Mouse (Mus musculus) T-helper 1 cell (primary cell): ENCODE measurements at regions not wholly inside any gene's neighbourhood (a gene's known extent, or its start where the extent isn't known, plus 50 kb on each side); places are given as distances from the start of the nearest gene placed in this dataset.
"Not testable (repeated sequence)": the region's sequence is repeated elsewhere in the genome, so short reads cannot be mapped to it uniquely, and the experiment has no call there.

ENCODE experiments used
- in situ Hi-C: fragments of 300-600 bp; cut with MboI, MseI; formaldehyde crosslinking; loops from one replicate; pipeline ENCODE4 v1.15.1; 2025; ENCODE audit warnings: high pct_unique_total_duplicates

DNA sequence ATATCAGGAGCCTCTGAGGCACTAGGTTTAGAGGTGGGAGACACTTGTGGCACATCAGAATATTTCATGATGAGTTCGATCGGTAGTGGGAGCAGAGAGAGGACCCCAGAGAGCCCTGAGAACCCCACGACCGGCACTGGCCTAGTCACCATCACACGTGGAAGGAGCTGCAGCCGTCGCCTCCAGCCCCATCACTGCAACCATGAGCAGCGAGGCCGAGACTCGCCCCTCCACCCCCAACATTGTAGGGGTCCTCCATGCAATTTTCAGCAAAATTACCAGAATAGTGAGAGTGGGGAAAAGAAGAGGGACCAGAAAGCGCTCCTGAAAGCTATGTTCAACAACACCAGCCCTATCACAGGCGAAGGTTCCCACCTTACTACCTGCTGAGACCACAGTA lies 297.0 kb downstream of the Edem1 start:
- in situ Hi-C loops, result no loop called here

DNA sequence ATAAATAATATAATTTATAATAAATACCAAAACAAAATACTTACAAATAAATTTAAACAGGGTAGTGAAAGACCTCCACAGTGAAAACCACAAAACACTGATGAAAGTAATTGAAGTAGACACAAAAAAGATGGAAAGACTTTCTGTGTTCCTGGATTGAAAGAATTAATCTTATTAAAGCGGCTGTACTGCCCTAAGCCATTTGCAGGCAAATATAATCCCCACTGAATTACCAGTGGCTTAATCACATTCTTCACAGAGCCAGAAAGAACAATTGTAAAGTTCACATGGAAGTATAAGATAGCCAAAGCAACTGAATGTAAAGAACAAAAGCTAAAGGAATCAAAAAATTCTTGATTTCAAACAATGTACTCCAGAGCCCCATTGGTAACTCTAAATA lies 298.8 kb downstream of the Edem1 start:
- in situ Hi-C loops, result no loop called here

DNA sequence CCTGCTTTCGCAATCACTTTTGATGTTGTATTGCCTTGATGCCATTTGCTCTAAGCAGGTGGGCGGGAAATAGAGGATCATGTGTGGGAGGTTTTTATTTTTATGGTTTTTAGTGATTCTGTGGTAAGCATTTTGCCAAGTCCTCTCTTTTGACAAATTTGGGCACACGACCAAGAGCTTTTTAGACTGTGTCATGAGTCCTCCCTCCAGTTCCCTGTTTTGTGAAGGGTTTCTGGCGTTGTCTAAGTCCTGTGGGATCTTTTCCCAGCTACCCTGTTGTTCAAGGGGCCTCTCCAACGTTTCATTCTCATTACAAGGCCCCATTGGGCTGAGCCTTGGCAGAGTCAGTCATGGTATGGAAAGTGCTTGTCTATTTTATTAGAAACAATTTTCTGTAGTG lies 317.7 kb downstream of the Edem1 start:
- in situ Hi-C loops, result no loop called here

- in situ Hi-C loops, result no loop called here
Measured at GRCm38 (mm10) chr6:109149043-109149442, 320.6 kb downstream of the Edem1 start.

DNA sequence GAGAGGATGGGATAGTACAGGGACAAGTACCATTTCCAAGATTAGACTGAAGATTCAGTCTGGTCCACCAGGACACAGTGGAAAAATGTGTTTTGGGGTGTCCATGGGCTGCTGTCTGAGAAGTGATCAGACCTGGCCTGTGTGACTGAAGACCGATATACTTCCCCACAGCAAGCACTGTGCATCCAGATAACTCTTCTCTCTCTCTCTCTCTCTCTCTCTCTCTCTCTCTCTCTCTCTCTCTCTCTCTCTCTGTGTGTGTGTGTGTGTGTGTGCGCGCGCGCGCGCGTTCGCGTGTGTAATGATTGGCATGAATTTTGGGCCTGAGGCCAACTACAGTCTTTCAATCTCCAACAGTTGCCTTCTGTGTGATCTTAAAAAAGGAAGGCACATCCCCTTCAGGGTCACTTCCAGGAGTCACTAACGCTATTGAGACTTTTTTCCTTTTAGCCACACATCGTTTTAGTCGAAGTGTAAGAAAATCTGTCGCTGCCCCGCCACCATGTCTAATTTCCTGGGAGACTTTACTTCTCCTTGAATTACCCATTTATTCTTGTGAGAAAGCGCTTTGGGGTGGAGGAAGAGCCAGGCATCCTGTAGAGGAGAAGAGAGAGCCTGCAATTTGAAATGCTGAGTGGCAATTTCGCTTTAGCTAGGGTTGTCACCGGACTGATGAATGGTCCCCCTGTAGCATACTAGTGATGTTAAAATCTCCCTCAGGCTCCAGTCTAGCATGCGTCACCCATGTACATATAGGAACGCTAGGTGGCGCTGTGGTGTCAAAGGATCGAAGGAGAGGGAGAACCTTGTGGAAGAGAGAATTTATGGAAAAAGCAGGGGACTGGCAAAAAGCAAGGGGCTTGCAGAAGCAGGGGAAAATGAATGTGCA lies 321.8 kb downstream of the Edem1 start:
- in situ Hi-C loops, result no loop called here

- in situ Hi-C loops, result no loop called here
Measured at GRCm38 (mm10) chr6:109150912-109151256, 322.4 kb downstream of the Edem1 start.

DNA sequence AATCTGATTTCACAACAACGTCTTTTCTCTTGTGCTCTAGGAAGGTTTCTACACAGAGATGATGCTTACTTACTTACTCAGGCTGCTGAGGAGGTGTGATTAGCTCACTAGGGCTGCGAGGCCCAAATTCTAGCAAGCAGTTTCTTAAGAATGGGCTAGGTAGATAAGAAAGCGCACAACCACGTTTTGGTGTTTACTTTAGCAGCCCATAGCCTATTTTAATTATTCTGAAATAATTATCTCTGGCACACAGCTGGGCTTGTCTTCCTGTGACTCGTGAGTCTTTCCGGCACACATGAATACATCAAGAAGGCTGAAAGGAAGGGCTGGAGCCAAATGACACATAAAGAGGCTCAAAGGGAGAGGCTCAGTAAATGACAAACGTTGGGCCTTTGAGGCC lies 325.2 kb downstream of the Edem1 start:
- in situ Hi-C loops, result no loop called here

GRCm38 (mm10) chr6:109159561-109159960 lies 331.1 kb downstream of the Edem1 start:
- in situ Hi-C loops, result no loop called here

DNA sequence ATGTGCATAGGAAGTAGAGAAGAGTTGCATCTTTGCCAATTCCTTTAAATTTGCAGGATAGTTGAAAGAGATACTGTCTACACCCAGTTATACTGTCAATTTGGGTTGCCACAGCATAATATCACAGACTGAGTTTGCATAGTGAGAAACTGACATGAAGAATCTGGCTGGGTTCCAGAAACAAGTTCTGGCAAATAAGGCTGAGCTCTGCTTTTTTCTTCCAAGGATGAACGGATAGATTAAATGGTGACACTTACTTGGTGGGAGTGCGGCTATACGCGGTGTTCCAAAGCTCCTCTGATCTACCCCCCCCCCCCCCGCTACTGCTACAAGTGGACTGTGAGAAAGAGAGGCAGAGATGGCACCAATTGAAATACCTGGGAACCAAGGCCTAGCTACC lies 339.0 kb downstream of the Edem1 start:
- in situ Hi-C loops, result no loop called here

DNA sequence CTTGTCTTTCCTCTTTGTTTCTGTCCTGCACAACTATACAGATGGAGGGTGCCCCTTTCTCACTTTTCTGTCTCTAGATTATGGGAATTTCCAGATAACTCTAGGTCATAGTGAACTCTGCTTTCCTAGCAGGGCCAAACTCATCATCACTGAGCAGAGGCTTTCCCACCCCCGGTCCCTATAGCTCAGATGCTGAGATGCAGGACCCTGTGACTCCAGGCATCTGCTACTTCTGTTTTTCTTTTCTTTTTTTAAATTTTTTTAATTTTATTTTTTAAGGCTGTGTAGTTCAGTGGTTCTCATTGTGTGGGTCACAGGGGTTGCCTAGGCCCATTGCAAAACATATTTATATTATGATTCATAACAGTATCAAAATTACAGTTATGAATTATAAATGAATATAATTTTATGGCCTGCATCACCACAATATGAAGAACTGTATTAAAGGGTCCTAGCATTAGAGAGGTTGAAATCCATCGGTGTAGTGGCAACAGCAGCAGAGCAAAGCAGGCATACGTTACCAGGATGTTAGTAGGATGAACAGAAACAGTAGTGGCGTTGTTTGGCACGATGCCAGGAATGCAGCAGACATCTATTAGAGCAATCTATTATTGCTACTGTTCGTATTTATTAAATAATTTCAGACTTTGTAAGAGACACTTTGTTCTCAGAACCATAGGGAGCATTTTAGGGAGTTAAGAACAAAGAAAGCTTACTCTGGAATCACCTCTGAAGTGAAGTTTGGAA lies 343.8 kb downstream of the Edem1 start:
- in situ Hi-C loops, result no loop called here

DNA sequence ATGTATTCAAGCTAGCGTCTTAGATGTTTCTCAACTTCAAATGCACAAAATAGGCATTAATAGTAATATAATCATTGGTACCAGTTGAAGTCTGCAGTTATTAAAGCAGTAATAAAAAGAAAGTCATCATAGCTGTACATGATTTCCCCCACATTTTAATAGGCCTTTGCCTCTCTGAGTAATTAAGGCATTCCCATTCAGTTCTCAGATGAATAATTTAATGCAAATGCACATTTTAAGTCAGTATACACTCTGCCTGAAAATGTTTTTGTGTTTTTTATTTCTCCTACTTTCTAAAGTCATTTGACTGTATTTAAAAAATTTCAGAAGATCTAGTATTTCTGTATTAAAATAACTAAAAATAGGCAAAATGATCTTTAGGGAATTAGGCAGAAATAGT lies 344.6 kb downstream of the Edem1 start:
- in situ Hi-C loops, result no loop called here

DNA sequence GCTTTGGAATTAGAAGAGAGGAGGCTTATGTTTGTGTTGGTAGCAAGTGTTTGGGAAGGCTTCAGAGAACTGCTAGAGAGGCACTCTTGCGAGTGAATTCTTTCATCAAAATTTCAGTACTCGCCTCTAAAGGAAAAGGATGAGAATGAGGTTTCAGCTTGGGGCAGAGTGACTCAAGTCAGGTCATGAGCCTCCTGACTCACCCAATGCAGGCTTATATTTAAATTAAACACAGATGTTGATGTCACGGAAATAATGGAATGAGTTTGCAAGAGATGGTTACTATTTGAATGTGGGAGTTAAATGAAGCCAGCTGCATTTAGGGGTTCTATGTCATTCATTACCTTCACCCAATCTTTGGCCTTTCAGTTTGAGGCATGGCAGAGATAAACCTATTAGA lies 348.4 kb downstream of the Edem1 start:
- in situ Hi-C loops, result no loop called here

GRCm38 (mm10) chr6:109182878-109183277 lies 354.4 kb downstream of the Edem1 start:
- in situ Hi-C loops, result no loop called here

GRCm38 (mm10) chr6:109193061-109193460 lies 364.6 kb downstream of the Edem1 start:
- in situ Hi-C loops, result not testable (repeated sequence)

DNA sequence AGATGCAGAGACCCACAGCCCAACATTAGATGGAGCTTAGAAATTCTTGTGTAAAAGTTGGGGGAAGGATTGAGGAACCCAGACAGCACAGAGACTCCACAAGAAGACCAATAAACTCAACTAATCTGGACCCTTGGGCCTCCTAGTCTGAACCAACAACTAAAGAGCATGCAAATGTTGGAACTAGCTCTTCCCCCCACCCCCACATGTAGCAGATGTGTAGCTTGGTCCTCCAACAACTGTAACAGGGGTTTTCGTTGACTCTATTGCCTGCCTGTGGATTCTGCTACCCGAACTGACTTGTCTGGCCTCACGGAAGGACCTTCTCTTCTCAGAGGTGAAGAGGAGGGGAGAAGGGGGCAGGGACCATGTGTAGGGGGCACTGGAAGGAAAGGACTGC lies 365.2 kb downstream of the Edem1 start:
- in situ Hi-C loops, result no loop called here

GRCm38 (mm10) chr6:109209699-109210098 lies 381.3 kb downstream of the Edem1 start:
- in situ Hi-C loops, result no loop called here

- in situ Hi-C loops, result no loop called here
Measured at GRCm38 (mm10) chr6:109230391-109230790, 401.9 kb downstream of the Edem1 start.

DNA sequence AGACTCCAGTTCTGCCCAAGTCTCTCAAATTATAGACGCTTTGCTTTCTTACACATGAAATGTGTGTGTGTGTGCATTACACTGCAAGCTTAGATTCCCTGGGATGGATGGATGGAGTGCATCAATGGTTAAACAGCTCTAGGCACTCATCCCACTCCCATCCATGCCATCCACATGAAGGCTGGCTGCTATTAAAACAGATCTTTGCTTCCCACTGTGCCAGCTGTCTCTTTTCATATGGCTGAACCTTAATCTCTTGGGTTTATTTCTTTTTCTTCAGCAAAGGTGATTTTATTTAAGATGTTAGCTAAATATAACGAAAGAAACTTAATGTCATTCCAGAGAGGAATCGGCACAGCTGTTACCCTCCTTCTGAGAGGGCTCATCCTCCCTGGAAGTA lies 405.0 kb downstream of the Edem1 start:
- in situ Hi-C loops, result no loop called here

DNA sequence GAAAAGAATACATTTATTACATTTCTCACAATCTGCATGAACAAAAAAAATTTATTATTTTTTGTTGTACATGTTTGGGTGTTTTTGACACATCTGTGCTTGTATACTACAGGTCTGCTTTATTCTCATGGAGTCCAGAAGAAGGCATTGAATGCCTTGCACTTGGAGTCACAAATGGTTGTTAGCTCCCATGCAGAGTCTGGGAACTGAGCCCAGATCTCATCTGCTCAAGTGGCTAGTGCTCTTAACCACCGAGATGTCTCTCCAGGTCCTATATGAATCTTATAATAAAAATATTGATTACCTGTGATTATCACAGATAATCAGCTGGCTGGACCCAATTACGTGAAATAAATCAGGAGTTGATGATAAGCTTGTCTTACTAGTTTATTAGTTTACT lies 417.2 kb downstream of the Edem1 start:
- in situ Hi-C loops, result loop anchor here (10.0 kb wide), 1 partner anchor 281 kb away; no protein-coding TSS in a partner anchor

- in situ Hi-C loops, result loop anchor here (10.0 kb wide), 1 partner anchor 282 kb away; no protein-coding TSS in a partner anchor
Measured at GRCm38 (mm10) chr6:109246510-109246909, 418.1 kb downstream of the Edem1 start.
